Mouse (Mus musculus) left cerebral cortex, postnatal 4 days (tissue): ENCODE results near the gene Axin2. TPM values are rescaled to one million over a fixed set of nuclear protein-coding genes. Genes with fewer than 3 reads are reported as not detected.

Experiments
- DNase-seq: peaks from one replicate; pipeline ENCODE4 v3.0.0-alpha.2; 2022
- intact Hi-C: fragments of 180-260 bp; cut with DNase I; formaldehyde crosslinking; loops from one replicate; pipeline ENCODE4 v1.15.1; 2025
- total RNA-seq, 2 experiments: library from RNA; stranded (reverse); gene quantifications; 2 replicates each; pipeline ENCODE4 v1.2.3; 2021

The Axin2 gene
- total RNA-seq, 2 experiments from 2014 or later = 31.1 to 35.9 TPM

DNA sequence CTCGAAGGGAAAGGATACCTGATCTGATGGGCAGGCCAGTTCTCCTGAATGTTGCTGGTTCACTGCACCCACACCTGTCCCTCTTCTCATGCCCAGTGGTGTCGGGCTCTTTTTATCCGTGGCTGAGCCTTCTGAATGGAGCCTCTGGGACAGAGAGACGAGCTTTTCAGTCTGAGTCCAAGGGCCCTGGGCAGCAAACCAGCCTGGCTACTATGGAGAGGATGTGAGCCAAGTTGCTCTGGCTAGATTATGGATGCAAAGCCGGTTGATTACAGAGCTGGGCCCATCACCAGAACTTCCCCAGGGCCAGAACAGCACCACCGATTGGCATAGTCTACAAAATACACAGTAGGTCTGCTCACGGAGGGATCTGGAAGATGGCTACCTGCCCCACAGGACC, 18.5 kb upstream of the Axin2 start:
- intact Hi-C loops = no loop called here
- peak; percentile 70 for DNase-seq

DNA sequence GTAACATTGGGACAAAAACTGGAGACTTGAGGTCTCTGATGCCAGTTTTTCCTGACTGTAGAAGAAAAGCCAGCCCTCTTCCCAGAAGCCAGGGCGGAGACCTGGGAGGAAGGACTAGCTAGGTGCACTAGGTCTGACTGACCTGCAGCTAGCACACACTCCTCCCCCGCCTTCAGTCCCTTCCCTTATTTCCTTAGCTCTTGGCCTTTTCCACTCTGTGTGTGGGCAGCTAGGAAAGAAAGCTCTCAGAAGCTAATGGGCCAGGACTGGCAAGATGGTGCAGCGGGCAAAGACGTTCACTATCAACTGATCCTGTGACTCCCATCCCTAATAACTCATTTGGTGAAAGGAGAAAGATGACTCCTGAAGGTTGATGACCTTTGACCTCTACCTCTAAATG, 17.8 kb upstream of the Axin2 start:
- intact Hi-C loops = no loop called here
- no peak for DNase-seq

DNA sequence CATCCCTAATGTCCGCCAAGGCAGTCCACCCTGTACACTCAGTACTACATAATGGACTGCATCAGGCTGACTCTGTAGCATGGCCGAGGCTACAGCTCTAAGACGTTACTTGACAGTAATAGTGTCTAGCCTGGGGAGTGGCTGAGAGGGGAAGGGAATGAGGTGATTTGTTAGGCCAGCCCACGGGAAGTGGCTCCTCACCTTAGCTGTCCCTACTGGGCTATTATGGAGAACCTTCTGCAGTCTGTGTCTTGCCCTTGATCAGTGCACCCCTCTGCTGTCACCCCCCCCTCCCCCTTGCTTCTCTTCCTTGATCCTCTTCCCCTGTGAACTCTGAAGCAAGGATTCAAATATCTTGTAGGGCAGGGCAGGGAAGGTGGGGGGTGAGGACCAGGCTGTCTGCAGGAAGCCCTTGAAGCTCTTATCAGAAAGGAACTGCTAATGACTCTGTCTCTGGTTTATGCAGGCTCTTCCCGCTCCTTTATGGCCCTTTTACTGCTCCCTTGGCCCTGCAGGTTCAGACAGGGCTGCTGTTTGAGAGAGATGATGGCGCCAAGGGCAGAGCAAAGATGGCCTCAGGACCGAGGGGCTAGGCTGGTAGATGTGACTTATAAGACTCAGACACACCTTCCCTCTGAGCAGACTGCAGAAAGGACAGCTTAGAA, 13.4 kb upstream of the Axin2 start:
- no peak for DNase-seq
- intact Hi-C loops = no loop called here

DNA sequence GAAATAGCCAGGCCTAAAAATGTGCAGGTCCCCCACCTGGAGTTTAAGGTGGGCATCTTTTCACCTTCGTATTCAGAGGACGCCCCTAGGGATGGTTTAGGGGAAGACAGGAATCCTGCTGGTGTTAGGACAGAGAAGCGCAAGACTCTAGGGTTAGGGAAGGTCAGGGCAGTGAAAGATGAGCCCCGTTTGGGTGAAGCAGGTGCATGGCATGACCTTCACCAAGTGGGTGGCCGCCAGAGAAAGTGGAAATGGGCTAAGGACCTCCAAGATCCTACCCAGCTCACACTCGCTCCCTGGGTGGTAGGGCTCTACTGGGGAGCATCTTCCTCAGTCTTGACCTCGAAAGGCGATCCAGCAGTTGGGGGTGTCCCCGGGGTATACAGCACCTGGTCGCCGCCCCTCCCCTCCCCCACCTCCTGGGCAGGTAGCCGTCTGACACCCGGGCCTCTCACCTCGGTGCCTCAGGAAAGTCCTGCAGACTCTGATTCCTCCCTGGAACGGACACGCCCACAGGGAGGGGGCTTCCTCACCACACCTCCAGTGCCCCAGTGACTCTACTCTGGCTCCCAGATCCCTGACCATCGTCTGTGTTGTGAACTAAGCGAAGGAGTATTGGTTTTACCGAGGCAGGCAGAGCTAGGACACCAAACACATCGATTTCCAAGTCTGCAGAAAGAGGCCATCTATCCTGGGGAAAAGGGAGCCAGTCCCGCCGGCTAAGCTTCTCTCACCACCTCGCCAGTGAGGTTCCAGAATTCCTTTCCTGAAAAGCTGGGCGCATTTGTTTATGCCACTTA, 10.6 kb upstream of the Axin2 start:
- DNase-seq = no peak
- intact Hi-C loops = no loop called here

DNA sequence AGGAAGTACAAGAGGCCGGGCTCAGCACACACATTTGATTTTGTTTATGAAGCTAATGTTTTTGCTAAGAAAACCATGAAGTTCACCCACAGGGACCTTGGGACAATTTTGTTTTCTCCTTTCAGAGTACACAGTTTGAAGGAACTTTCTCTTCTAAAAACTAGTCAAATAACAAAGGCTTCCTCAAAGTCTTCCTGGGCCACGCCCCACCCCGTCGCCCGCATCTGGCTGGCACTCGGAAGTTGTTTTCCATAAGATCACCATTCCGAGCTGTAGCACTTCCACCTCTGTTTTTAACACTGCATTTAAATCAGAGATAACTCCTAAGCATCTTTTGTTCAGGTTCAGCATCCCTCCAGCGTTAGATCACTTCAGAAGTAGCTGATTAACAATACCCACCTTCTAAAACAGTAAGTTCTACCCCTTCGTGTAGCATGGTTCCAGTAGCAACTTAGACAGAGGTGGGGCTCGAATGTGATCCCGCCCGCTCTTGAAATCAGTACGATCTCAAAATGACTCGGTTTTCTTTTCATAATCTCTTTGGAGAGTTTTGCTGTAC, 9.7 kb upstream of the Axin2 start:
- DNase-seq = no peak
- intact Hi-C loops = no loop called here

DNA sequence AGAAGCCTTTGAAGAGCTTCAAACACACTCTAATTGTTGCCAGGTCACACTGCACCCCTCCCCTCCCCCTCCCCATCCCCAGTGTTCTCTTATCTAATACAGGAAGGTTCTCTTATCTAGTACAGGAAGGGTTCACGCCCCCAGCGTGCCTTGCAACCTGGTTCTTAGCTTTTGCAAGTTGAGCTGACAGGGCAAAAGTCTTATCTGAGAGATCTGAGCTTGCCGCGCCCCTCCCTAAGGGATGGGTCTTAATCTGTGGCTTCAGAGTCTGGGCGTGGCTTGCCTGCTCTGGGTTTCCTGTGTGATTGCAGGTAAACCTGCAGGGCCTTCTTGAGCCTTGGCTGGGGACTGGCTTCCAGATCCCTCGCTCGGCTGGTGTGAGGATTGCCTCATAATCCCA, 9.2 kb upstream of the Axin2 start:
- no peak for DNase-seq
- intact Hi-C loops = no loop called here

DNA sequence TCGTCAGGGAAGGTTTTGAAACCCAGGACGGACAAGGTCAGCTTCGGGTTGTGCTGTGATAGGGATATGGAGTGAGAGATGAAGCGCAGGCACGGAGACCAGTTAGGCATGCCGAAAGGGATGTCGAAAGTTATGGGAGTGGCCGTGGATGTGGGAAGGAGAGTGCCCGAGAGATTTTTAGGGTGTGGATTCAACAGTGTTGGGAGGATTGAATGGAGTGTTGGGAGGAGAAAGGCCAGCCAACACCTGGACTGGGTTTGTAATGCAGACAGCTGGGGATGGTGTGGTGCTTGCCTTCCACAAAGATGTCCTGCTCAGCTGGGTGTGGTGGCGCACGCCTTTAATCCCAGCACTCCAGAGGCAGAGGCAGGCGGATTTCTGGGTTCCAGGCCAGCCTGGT, 8.0 kb upstream of the Axin2 start:
- intact Hi-C loops = no loop called here
- DNase-seq = no peak

DNA sequence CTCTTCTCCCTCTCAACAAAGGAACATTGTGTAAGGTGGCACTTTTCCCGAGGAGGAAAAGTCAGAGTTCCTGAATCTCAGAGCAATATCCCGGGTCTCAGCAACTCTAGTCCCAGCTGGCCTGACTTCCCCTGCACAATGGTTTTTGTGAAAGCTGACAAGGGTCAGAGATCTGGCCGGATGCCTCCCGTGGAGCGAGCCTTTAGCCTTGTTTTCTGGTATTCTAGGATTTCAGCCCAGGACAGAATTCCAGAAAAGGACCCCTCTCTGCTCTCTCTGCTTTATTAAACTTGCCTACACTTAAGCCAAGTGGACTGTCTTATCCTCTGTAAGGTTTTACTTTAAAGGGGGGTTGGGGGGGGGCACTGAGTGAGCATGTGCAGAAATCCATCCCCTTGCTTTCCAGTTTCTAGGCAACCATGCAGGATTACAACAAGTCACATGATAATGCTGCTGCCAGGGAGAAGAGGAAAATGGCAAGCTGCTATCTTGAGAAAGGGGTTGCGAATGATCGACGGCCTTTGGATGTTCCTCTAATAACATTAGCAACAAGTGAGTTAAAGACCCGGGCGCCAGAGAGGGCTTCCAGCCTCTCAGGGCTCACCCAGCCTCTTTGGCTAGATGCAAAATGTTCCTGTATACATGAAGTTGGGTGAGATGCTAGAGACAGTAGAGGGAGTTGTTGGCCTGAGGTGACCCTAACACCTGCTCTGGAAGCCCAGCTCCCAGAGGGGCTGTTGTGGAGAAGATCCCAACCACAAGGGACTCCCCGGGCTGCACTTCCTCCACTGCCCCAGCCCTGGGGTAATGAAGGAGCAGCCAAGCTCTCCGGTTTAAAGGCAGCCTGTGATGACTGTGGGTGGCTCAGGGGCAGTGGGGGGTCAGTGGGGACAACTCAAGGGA, 2.5 kb upstream of the Axin2 start:
- DNase-seq = no peak
- intact Hi-C loops = no loop called here

DNA sequence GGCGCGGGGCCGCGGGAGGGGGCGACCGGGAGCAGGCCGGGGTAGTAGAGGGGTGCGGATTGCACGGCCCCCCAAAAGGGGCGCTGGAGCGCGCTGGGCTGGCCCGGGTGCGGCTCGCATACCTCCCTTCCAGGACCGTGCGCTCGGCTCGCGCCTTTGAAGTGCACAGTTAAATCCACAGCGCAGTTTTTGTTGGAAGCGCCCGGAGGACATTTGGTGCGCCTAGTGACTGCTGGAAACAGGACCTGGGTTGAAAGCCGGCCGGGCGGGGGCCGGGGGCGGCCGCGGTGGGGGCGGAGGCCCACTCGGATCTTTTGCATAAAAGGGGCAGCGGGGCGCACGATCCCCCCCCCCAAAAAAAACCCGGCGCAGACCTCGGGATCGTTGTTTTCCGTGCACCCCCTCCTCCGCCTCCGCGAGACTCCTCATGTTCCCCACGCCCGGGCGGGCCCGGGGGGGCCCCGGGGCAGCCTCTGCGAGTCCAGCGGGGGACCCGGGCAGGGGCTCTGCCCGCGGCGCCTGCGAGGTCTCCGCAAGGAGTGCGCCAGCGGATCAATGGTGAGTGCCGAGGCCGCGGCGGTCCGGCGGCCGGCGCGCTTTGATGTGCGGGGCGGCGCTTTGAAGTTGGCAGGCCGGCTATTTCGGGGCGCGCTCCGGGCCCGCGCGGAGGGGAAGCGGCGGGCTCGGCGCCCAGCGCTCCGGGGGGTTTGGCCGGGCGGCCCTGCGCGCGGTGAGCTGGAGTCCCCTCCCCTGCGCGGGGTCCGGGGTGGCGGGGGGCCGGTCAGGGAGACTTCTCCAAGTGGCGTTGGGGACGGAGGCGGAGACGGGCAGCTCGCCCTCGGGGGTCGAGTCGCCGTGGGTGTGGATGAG, 722 bp downstream of the Axin2 start:
- peak; percentile 86 for DNase-seq
- intact Hi-C loops = loop anchor here (2.0 to 5.0 kb wide), 2 partner anchors 256 to 472 kb away; no protein-coding TSS in a partner anchor

DNA sequence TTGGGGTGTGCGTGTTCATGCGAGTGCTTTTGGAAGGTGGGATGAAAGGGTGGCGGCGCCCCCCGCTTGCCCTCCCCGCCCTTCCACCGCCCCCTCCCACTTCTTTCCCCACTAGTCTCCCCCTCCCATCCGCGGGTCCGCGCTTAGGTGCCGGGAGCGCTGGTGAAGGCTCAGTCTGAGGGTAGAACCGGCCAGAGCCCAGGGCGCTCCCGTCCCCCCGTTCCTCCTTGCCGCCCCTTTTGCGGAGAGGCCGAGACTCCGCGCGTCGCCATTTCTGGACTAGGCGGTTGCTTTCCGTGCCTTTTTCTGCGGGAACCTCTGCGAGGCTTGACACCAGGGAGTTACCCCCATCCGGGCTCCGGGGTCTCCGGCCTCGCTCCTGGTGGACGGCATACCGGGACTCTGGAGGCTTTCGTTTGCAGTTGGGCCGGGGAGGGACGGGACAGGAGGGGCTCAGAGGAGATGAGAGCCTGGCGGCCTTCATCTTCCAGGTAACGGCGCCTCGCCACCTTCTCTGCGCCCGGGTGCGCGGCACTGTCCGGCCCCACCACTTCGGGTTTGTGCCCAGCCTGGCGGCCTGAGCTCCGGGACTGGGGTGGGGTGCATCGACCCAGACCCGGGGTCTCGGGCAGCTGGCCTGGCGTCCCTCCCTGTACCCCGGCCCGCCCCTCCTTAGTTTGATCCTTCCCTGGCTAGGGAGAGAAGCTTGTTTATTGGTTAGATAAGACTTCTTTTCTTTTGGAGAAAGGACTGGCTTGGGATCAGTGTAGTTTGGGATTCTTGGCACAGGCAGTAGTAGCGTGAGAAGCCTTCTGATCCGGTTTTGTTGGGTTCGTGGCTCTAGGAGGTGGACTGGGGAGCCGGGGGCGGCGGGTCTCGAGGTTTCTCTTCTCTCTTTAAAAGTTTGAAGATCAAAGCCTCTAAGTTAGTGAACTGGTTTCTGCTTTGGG, 1.6 kb downstream of the Axin2 start:
- DNase-seq = peak; percentile 65
- intact Hi-C loops = loop anchor here (2.0 to 5.0 kb wide), 2 partner anchors 256 to 473 kb away; no protein-coding TSS in a partner anchor

DNA sequence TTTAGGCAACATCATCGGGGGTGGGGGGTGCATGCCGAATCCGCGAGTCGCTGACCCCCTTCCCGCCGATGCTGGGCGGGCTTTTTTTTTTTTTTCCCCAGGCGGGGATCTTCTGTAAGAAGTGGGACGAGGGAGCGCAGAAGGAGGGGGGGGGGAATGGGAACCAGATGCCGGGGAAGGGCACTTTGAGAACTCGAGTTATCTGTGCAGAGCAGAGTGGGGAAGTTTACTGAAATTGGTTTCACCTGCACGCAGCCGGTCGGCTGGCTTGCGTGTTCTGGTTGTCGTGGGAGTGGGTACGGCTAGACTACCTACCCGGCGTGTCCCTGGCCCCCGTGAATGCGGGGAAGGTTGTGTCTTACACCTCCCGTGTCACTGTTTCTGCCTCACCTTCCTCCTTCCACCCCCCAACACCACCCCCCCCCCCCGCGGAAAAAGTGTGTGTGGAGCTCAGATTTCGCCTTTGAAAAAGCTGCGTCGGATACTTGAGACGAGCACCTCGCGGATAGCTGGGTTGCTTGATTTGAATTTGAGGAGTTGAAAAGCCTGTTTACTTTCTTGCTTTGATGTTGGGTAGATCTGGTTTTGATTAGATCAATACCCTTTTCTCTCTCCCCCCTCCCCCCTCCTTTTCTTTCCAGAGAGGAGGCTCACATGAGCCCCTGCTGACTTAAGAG, 2.5 kb downstream of the Axin2 start:
- no peak for DNase-seq
- intact Hi-C loops = loop anchor here (5.0 kb wide), 1 partner anchor 255 kb away; no protein-coding TSS in a partner anchor

DNA sequence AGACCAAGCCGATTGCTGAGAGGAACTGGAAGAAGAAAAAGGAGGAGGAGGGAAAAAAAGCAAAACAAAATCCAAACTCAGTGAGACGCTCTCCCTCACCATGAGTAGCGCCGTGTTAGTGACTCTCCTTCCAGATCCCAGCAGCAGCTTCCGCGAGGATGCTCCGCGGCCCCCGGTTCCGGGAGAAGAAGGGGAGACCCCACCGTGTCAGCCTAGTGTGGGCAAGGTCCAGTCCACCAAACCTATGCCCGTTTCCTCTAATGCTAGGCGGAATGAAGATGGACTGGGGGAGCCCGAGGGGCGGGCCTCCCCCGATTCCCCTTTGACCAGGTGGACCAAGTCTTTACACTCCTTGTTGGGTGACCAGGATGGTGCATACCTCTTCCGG, 3.0 kb downstream of the Axin2 start:
- no peak for DNase-seq
- intact Hi-C loops = loop anchor here (5.0 kb wide), 1 partner anchor 254 kb away; no protein-coding TSS in a partner anchor

DNA sequence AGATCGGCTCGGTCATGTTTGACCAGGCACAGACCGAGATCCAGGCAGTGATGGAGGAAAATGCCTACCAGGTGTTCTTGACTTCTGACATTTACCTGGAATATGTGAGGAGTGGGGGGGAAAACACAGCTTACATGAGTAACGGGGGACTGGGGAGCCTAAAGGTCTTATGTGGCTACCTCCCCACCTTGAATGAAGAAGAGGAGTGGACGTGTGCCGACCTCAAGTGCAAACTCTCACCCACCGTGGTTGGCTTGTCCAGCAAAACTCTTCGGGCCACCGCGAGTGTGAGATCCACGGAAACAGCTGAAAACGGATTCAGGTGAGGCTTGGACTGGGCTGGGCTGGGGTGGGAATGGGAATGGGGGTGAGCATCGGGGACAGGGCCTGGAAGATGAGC, 3.6 kb downstream of the Axin2 start:
- intact Hi-C loops = loop anchor here (5.0 kb wide), 1 partner anchor 254 kb away; no protein-coding TSS in a partner anchor

DNA sequence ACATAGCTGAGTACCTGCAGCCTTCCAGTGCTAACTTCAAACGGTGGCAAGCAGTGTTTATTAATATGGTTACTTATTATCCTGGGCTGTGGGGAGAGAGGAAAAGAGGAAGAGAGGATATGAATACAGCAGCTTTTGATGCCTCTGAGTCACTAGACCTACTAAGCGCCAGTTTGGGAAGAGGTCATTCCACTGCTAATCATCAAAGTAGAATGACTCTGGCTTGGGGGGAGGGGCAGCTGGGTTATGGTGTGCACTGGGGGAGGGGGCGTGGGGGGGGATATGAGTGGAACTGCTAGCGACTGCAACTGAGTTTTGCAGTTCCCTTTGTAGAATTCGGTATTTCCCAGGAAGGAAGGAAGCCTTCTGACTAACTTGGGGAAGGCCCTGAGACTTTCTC, 4.2 kb downstream of the Axin2 start:
- intact Hi-C loops = loop anchor here (5.0 kb wide), 1 partner anchor 253 kb away; no protein-coding TSS in a partner anchor
- no peak for DNase-seq

More for the DNA sequence above, 3.6 kb downstream of the Axin2 start:
- no peak for DNase-seq

DNA sequence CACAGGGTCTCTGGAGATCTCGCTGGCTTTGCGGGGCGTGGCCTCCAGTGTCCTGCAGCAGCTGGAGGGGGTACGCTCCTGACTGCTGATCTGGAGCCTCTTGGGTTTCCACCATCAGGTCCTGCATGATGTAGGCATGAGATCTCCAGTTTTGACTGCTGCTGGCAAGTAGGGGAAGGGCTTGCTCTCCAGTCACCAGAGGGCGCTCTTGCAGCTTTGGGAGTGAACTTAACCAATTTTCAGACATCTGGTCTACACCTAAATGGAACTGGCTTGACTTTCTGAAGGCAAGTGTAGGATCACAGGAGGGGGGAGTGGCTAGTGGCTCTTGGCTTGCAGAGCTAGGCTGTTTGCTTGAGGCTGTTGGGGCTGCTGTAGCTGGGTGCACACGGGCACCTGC, 5.1 kb downstream of the Axin2 start:
- DNase-seq = peak; percentile 95
- intact Hi-C loops = loop anchor here (5.0 kb wide), 2 partner anchors 107 to 267 kb away; no protein-coding TSS in a partner anchor

DNA sequence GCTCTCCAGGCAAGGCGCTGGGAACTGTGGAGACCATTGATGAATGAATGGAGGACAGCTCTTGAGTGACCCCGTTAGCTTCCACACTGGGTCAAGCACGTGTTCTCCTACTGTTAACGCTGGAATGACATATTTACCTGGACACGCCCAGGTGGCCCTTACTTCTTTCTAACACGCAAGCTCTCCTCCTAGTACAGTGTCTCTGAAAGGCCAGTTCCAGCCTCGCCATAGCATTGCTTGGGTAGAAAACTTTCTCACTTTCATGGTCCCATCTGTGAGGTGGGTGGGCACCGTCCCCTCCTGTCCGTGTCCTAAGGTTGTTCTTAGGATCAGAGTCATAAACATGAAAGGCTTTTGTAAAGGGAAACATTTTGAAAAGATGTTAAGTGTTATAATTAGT, 5.7 kb downstream of the Axin2 start:
- no peak for DNase-seq
- intact Hi-C loops = loop anchor here (5.0 kb wide), 2 partner anchors 106 to 266 kb away; no protein-coding TSS in a partner anchor

DNA sequence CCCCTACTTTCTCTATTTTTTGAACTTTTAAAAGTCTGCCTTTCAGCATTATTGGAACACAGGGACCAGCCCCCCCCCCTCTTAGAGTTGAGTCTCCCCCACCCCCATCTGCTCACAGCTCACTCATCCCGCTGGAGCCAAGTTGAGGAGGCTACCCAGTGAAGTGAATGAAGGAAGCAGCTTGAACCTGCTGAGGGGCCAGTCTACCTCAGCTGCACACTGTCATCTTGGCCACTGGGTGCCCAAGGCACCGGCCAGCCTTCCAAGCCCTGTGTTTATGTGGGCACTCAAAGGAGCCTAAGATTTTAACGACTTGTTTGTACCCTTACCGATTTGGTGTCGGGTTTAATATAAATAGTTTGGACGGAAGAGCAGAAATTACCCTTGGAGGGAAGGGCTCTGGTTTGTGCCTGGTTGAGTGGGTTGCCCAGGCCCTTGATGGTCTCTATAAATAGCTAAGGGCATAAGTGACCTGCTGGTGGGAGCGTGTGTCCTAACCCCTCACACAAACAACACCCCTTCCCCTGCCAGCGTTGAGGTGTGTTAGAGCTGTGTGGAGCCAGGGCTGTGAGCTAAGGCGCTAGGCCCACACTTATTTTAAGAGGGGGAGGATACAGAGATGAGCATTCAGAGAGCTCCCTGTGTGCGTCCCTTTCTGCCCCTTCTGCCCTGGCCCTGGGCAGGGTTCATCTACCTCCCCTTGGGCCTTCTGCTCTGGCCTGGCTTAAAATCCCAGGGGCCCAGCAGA, 6.4 kb downstream of the Axin2 start:
- no peak for DNase-seq

More for the DNA sequence above, 6.4 kb downstream of the Axin2 start:
- intact Hi-C loops = loop anchor here (5.0 kb wide), 2 partner anchors 106 to 266 kb away; no protein-coding TSS in a partner anchor
